Mouse (Mus musculus) inflammation-experienced regulatory T-cells (primary cell): Measurements from ENCODE around the gene Srpx. TPM values are rescaled to one million over a fixed set of nuclear protein-coding genes. Genes with fewer than 3 reads are reported as not detected.

Experiments used
- polyA plus RNA-seq, 2 experiments: library from polyadenylated mRNA; unstranded; fragments of 100-300 nt; shearing (Covaris generic); gene quantifications; one replicate each; pipeline ENCODE4 v1.2.1; 2017

Srpx gene
- not detected for polyA plus RNA-seq

GRCm38 (mm10) chrX:10117065-10117719 lies at the start of gene Srpx:
TSS of gene Srpx (minus strand) at chrX:10117709.

Other genes with a start within 250 kb of the Srpx start
- gene Sytl5, start 232.1 kb downstream of the Srpx start, polyA plus RNA-seq = not detected
- gene Rpgr, start 99.2 kb upstream of the Srpx start, polyA plus RNA-seq = 1 to 10 TPM; 2.5 to 3.1 TPM
- not detected for gene Otc, start 134.6 kb upstream of the Srpx start, polyA plus RNA-seq